Mouse (Mus musculus) adrenal gland, adult 8-10 months (tissue): ENCODE data around the gene Hlcs. TPM values are rescaled to one million over a fixed set of nuclear protein-coding genes. Genes with fewer than 3 reads are reported as not detected.

Experiments
- DNase-seq: peaks from one replicate; pipeline ENCODE4 v3.0.0; 2022
- total RNA-seq, 4 experiments: library from RNA; stranded (reverse); gene quantifications; 2 replicates each; pipeline ENCODE4 v1.2.4; 2022

Hlcs gene
- total RNA-seq, 4 experiments from 2014 or later = 20.7 to 31.7 (median 24.9) TPM

- no peak for DNase-seq
These were observed 67.2 kb downstream of the Hlcs start for GRCm38 (mm10) chr16:94246058-94246784.

DNA sequence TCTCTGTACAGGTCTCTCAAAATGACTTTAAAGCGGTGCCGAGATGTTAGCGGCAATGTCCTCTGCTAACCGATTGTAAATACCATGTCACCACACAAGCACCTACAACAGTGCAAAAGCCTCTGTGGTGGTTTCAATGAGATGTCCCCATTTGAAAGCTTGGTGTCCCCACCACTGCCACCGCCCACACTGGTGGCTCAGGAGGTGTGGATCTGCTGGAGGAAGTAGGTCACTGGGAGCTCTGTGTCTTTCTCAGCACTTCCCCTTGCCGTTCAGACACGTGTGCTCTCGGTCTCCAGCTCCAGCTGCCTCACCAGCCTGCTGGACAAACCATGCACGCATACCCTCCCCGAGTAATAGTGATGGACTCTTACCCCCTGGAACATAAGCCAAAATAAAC, 72.2 kb downstream of the Hlcs start:
- DNase-seq = no peak

DNA sequence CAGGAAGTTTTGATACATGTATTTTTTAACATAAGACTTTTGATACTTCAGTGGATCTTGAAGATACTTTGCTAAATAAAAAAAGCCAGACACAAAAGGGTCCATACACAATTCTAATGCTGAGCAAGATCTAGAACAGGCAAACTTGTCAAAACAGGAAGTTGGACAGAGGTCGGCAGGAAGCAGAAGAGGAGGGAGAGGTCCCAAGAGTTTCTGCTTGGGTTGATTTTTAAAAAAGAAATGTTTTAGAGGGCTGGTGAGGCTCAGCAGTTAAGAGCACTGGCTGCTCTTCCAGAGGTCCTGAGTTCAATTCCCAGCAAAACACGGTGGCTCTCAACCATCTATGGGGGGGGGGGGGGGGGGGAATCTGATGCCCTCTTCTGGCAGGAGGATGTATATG, 73.2 kb downstream of the Hlcs start:
- DNase-seq = no peak

GRCm38 (mm10) chr16:94239567-94239966, 73.8 kb downstream of the Hlcs start:
- DNase-seq = no peak

DNA sequence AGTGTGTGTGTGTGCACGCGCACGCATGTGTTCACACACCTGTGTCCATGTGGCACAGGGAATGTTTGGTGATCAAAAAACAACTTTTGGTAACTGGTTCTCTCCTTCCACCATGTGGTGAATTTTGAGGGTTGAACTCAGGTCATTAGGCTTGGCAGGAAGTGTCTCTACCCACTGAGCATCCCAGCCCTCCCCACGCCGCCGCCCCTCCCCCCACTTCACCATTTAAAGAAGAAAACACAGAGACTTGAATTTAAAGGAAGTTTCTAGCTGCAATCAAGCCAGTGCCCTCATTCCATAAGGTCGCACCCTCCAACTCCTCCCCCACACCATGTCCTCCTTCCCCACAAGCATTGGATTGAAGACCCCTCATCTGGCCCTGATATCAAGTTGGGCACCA, 74.2 kb downstream of the Hlcs start:
- DNase-seq = no peak

DNA sequence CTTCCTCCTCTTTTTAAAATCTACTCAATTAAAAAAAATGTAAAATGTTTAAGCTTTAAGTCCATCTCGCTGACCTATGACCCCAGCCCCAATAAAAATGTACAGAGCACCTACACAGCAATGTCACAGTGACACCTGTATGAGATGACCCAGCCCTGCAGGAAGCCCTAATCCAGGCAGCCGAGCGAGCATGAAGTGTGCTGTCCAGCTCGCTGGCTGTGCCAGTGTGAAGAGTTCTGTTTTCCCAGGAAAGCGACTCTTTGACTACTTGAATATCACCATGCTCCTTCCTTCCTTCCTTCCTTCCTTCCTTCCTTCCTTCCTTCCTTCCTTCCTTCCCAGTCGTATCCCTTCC, 76.3 kb downstream of the Hlcs start:
- no peak for DNase-seq

DNA sequence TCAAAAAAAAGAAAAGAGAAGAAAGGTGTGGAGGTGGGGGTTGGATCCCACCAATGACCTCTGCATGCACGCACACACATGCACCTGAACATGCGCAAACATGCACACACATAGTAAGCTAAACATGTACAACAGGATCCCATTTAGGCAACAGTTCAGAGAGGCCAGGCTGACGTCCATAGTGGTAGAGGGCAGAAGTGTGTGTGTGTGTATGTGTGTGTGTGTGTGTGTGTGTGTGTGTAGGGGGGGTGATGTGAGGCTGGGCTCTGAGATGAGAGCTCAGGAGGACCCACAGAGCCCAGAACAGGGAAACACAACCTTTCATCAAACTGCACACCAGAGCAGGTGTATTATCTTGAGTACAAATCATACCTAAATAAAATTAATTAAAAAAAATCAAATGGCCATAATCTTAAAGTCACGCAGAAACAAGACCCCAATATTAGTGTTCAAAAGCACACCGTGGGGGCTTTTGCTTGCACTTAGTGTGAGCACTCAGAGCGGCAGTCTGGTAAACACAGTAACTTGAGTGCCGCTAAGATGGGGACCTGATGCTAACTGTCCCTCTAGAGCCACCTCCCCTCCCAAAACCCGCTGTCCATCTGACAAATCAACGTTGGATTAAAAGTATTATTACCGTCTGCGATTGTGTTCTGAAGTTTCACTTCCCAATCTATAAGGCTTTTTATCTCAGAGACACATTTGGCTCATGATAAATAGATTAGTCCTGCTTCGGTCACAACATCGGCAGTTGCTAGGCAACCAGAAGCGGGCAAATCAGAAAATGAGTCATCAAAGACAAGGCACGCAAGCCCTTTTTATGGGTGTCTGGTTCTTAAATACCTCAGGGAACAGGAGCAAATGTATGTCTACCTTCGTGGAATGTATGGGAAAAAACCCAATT, 76.9 kb downstream of the Hlcs start:
- DNase-seq = peak; percentile 55

GRCm38 (mm10) chr16:94235718-94236117, 77.7 kb downstream of the Hlcs start:
- no peak for DNase-seq

DNA sequence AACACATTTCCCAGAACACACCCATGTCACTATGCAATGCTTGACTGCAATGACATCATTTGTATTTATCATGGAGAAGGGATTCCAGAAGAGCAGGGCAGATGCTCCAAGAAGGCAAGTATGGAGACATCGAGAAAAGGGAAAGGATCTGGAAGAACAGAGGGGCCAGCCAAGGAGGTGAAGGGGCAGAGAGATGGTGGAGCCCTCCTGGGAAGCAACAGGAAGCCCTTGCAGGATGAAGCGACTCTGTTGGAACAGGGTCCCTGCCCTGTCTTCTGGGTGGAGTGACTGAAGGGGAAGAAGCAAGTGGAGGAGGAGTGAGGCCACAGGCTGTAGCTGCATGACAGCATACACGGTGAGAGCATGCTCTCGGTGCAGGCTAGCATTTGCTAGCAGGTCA, 79.2 kb downstream of the Hlcs start:
- DNase-seq = no peak

DNA sequence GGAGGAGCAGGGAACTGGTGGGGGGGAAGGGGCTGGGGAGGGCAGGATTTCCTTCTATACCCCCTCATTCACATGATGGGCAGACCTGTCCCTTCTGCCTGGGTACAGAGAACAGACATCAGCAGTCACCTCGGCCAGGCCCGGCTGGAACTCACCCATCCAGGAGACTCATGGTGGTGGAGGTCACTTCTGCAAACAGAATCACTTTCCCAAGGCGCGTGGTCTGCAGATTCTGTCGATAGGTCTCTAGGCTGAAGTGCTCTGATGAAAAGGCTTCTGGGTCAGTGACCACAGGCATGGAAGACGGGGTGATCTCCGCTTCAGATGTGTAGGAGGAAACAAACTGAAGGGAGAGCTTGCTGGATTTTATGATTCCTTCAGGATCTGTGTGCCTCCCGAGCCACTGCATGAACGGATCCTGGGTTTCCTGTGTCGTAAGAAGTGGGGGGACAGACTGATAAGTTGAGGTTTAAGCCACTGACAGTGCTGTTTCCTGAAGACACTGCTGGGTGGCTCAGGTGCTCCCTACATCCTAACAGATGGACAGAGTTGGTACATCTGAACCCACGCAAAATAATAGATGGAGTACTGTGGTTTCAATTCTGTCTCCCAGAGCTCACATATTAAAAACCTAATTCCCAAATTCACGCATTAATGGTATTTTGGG, 82.3 kb downstream of the Hlcs start:
- no peak for DNase-seq

- DNase-seq = no peak
These were observed 82.9 kb downstream of the Hlcs start for GRCm38 (mm10) chr16:94230499-94230898.

GRCm38 (mm10) chr16:94229890-94230289, 83.5 kb downstream of the Hlcs start:
- DNase-seq = no peak

GRCm38 (mm10) chr16:94228858-94229555, 84.4 kb downstream of the Hlcs start:
- peak; percentile 31 for DNase-seq

GRCm38 (mm10) chr16:94227328-94228018, 85.9 kb downstream of the Hlcs start:
- DNase-seq = no peak

- DNase-seq = no peak
These were observed 90.0 kb downstream of the Hlcs start for GRCm38 (mm10) chr16:94223363-94223720.

GRCm38 (mm10) chr16:94222646-94223362, 90.6 kb downstream of the Hlcs start:
- DNase-seq = no peak

- DNase-seq = no peak
These were observed 102.5 kb downstream of the Hlcs start for GRCm38 (mm10) chr16:94210689-94211357.

- no peak for DNase-seq
These were observed 103.7 kb downstream of the Hlcs start for GRCm38 (mm10) chr16:94209626-94210025.

DNA sequence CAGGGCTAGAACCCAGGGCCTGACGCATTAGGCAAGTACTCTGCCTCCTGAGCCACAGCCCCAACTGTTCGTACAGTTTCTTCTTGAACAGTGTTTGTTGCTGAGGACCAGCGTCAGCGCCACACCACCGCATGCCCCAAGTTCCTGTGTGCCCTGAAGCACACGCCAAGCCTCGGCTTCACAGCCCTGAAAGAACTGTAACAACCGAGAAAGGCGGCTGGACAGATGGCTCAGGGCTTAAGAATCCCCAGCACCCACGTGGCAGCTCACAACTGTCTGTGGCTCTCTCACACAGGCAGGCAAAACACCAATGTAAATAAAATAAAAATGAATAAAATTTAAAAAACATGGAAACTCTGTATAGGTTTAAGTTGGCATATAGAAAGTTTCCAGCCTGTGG, 104.5 kb downstream of the Hlcs start:
- DNase-seq = no peak

- no peak for DNase-seq
These were observed 105.2 kb downstream of the Hlcs start for GRCm38 (mm10) chr16:94208152-94208551.
